Mouse (Mus musculus) liver, embryonic 14.5 days (tissue): ENCODE measurements around the gene Acads. TPM values are rescaled to one million over a fixed set of nuclear protein-coding genes. Genes with fewer than 3 reads are reported as not detected.

Source experiments
- ATAC-seq: fragments of 200-750 bp; cut with Nextera tagmentation; 2 replicates; pipeline ENCODE4 v1.8.0; 2017; ENCODE audit warnings: moderate number of reproducible peaks, mild to moderate bottlenecking, moderate library complexity; ENCODE audit not compliant: insufficient read depth
- DNase-seq, 3 experiments: peaks; one replicate each; pipeline ENCODE4 v3.0.0-alpha.2; 2012 to 2013; ENCODE audit warnings: low read depth in 3 of 3, low spot score in 3 of 3
- H3K27ac ChIP-seq: fragments of 300-500 bp; sonication (generic); 2 replicates; pipeline ENCODE4 v1.5.1; 2014; ENCODE audit warnings: moderate library complexity, mild to moderate bottlenecking, control low read depth, inconsistent platforms
- H3K27me3 ChIP-seq: fragments of 300-500 bp; sonication (generic); 2 replicates; pipeline ENCODE4 v1.6.1; 2014; ENCODE audit warnings: mild to moderate bottlenecking, low read length, moderate library complexity; ENCODE audit not compliant: control insufficient read depth, insufficient read depth
- H3K36me3 ChIP-seq: fragments of 300-500 bp; sonication (generic); replicated peaks from 2 replicates; pipeline ENCODE4 v1.6.1; 2014; ENCODE audit warnings: low read depth; ENCODE audit not compliant: control insufficient read depth, insufficient read depth
- H3K4me1 ChIP-seq, 2 experiments: fragments of 200-500 bp in 1 of 2; fragments of 300-500 bp in 1 of 2; sonication (generic) in 1 of 2; replicated peaks; 2 replicates each; pipeline ENCODE4 v1.6.1; 2012 to 2014; ENCODE audit warnings: antibody characterized with exemption in 1 of 2, inconsistent platforms in 1 of 2, low read length in 1 of 2; ENCODE audit not compliant: control insufficient read depth in 2 of 2, insufficient read depth in 2 of 2
- H3K4me2 ChIP-seq: fragments of 300-500 bp; sonication (generic); 2 replicates; pipeline ENCODE4 v1.6.1; 2014; ENCODE audit warnings: low read depth, mild to moderate bottlenecking, control low read depth, moderate library complexity
- H3K4me3 ChIP-seq, 2 experiments: fragments of 200-500 bp in 1 of 2; fragments of 300-500 bp in 1 of 2; sonication (generic) in 1 of 2; 2 replicates each; pipeline ENCODE4 v1.5.1; 2012 to 2014; ENCODE audit warnings: low read depth in 2 of 2, low read length in 2 of 2, mild to moderate bottlenecking in 2 of 2, control low read depth in 1 of 2, inconsistent platforms in 1 of 2, moderate library complexity in 1 of 2; ENCODE audit not compliant: insufficient read depth in 1 of 2
- H3K9ac ChIP-seq: fragments of 300-500 bp; sonication (generic); replicated peaks from 2 replicates; pipeline ENCODE4 v1.6.1; 2014; ENCODE audit warnings: mild to moderate bottlenecking, control low read depth, moderate library complexity
- H3K9me3 ChIP-seq: fragments of 300-500 bp; sonication (generic); 2 replicates; pipeline ENCODE4 v1.6.1; 2016; ENCODE audit warnings: low read length, mixed read lengths; ENCODE audit not compliant: control insufficient read depth
- CTCF ChIP-seq: IDR thresholded peaks from 2 replicates; pipeline ENCODE4 v1.5.1; 2016; ENCODE audit warnings: antibody characterized with exemption, low read depth, control low read depth
- EP300 ChIP-seq: IDR thresholded peaks from 2 replicates; pipeline ENCODE4 v1.6.1; 2016; ENCODE audit warnings: antibody characterized with exemption, low read depth
- WGBS: fragments of 180-500 bp; shearing (Covaris S2); extraction: QIAGEN DNeasy Blood & Tissue Kit; methylation state at CpG from one replicate; pipeline ENCODE4 v1.1.7; 2014; ENCODE audit not compliant: insufficient replicate concordance; 5-methylcytosine and 5-hydroxymethylcytosine counted together
- polyA plus RNA-seq, 2 experiments: library from polyadenylated mRNA; depleted of rRNA in 1 of 2; stranded (reverse) in 1 of 2; unstranded in 1 of 2; fragments of >200 nt; fragmentation: Nextera tagmentation in 1 of 2; extraction: Ambion mirVana in 1 of 2; gene quantifications; 2 replicates each; pipeline versions ENCODE4 v1.2.1 to v1.2.3; 2012 to 2014

Gene Acads
- polyA plus RNA-seq, 2 experiments = 21.2 to 26.0 TPM

GRCm38 (mm10) chr5:115139124-115139523, 20.0 kb upstream of the Acads start:
- TF ChIP-seq EP300 (no peak), CTCF (no peak)
- H3K4me2 ChIP-seq = no peak overlapping the region
- DNase-seq = no peak
- WGBS = 66% methylated on average over 4 of the region's 4 CpGs
- no peak overlapping the region for H3K4me3 ChIP-seq
- ATAC-seq = no peak
- no peaks in the 10 kb centered on the region for H3K4me1 ChIP-seq
- no peaks in the 10 kb centered on the region for H3K9me3 ChIP-seq
- no peak overlapping the region for H3K9ac ChIP-seq
- H3K36me3 ChIP-seq = no peaks in the 10 kb centered on the region
- no peaks in the 10 kb centered on the region for H3K27me3 ChIP-seq
- no peak overlapping the region for H3K27ac ChIP-seq

GRCm38 (mm10) chr5:115134234-115135165, 15.4 kb upstream of the Acads start, which contains the start of gene Unc119b:
TSS of gene Unc119b (minus strand) at chr5:115134975.
- no peaks in the 10 kb centered on the region for H3K9me3 ChIP-seq
- peaks cover 0 to 7% of the 10 kb centered on the region in 2 experiments; a peak in 2 of 4 replicates for H3K4me1 ChIP-seq
- TF ChIP-seq CTCF = no peak
- TF ChIP-seq EP300 = no peak
- under 1% methylated on average over 74 of the region's 81 CpGs for whole genome bisulfite sequencing
- H3K27me3 ChIP-seq = no peaks in the 10 kb centered on the region
- DNase-seq = peak; percentile 67 to 81 (median 71)
- ATAC-seq = peak; percentile 97
- peak within 1 kb of the TSS; percentile 62 for H3K9ac ChIP-seq
- H3K4me3 ChIP-seq = peak within 1 kb of the TSS; percentile 76 to 87
- H3K36me3 ChIP-seq = no peaks in the 10 kb centered on the region; the same call in 1 of the 2 replicates
- peak within 1 kb of the TSS; percentile 76 for H3K4me2 ChIP-seq
- no peak within 1 kb of the TSS for H3K27ac ChIP-seq

GRCm38 (mm10) chr5:115133358-115134066, 14.4 kb upstream of the Acads start:
- Histone ChIP-seq H3K9ac (no peak overlapping the region), H3K9me3 (no peaks in the 10 kb centered on the region), H3K36me3 (no peaks in the 10 kb centered on the region; the same call in 1 of the 2 replicates), H3K27me3 (no peaks in the 10 kb centered on the region), H3K4me3 (peak overlapping the region; percentile 18 to 76; a peak in 3 of 4 replicates), H3K4me2 (peak overlapping the region; percentile 76), H3K4me1 (peaks cover 0 to 7% of the 10 kb centered on the region in 2 experiments; a peak in 2 of 4 replicates), H3K27ac (no peak overlapping the region)
- TF ChIP-seq CTCF (no peak), EP300 (no peak)
- WGBS = 61% methylated on average over 6 of the region's 6 CpGs
- ATAC-seq = no peak
- no peak for DNase-seq

- H3K4me1 ChIP-seq = peaks cover 0 to 7% of the 10 kb centered on the region in 2 experiments; a peak in 2 of 4 replicates
- H3K4me3 ChIP-seq = no peak overlapping the region
- DNase-seq (no peak), ATAC-seq (no peak)
- TF ChIP-seq EP300 = no peak
- H3K9ac ChIP-seq = no peak overlapping the region
- H3K36me3 ChIP-seq = no peaks in the 10 kb centered on the region; the same call in 1 of the 2 replicates
- no peaks in the 10 kb centered on the region for H3K9me3 ChIP-seq
- no peaks in the 10 kb centered on the region for H3K27me3 ChIP-seq
- WGBS = 83% methylated on average over 8 of the region's 8 CpGs
- no peak overlapping the region for H3K27ac ChIP-seq
- no peak overlapping the region for H3K4me2 ChIP-seq
Measured at GRCm38 (mm10) chr5:115132465-115132864, 13.3 kb upstream of the Acads start.
